Mouse (Mus musculus) lung, adult 2 months (tissue): ENCODE data around the gene Yrdc.

Experiments
- CTCF ChIP-seq: fragments of 200-500 bp; IDR thresholded peaks from 2 replicates; pipeline ENCODE4 v1.5.1; 2011; ENCODE audit warnings: mild to moderate bottlenecking, low read length, control low read depth; ENCODE audit not compliant: insufficient read depth
- POLR2A ChIP-seq: fragments of 200-500 bp; IDR thresholded peaks from 2 replicates; pipeline ENCODE4 v1.6.1; 2011; ENCODE audit warnings: low read depth, mild to moderate bottlenecking, control low read depth, low read length, borderline replicate concordance; ENCODE audit errors: extremely low read depth

- no peak for TF ChIP-seq CTCF
- no peak for TF ChIP-seq POLR2A
Observed at GRCm38 (mm10) chr4:124890831-124891230, 40.4 kb downstream of the Yrdc start.
